Mouse (Mus musculus): ENCODE data around the gene 4931428L18Rik.
"Not testable (repeated sequence)": the region's sequence is repeated elsewhere in the genome, so short reads cannot be mapped to it uniquely, and the experiment has no call there.

4931428L18Rik gene

GRCm38 (mm10) chr1:31059806-31060205 is 162.7 kb downstream of the 4931428L18Rik start:
- no peak for DNase-seq (ENCODE audit: low read depth in 2 of 2, low spot score in 2 of 2)

DNA sequence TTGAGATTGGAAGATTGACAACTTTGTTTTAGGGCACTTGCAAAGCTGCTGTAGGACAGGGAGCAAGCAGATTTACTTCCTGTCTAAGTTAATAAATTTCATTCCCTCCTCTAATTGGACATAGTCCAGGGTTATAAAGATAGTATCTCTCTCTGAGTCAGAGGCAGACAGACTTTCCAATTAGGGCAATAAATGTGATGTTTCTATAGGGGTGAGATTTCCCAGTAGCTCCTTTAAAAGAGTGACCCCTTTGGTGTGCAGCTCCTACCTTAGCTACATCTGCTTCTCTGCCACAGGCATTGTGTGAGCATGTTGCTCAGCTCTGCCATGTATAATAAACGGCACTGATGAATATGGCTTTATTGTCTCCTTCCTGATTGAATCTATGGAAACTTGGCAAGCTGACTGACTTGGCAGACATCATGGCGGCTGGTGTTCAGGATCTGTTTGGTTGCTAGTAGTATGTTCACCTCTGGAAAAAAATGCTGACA is 163.6 kb downstream of the 4931428L18Rik start:
- no peak for DNase-seq (ENCODE audit: low read depth in 2 of 2, low spot score in 2 of 2)

GRCm38 (mm10) chr1:31058196-31058595 is 164.3 kb downstream of the 4931428L18Rik start:
- no peak for DNase-seq (ENCODE audit: low read depth in 2 of 2, low spot score in 2 of 2)

DNA sequence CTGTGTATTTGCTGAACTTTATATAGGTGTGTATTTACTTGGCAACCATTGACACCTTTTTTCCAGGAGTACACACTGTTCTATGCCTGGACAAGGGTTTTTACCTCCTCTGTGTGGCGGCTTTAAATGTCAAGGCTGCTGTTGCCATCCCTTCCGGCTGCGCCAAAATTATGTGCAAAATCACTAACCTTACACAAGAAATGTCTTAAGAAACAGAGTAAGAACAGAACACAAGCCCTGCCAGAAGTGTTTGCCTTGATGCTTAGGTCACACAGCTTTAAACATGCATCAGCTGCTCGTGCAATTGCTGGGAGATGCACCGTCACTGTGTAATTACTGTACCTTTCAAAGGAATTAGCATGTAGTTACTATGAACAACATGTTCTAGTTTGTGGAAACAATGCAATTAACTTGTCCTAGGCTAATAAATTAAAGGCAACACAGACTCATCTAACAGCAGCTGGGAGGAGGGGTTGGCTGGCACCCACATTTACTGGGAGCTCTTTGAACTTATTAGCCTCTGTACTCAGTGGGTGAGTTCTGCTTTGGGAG is 171.0 kb downstream of the 4931428L18Rik start:
- DNase-seq (ENCODE audit: low read depth in 2 of 2, low spot score in 2 of 2): no peak

GRCm38 (mm10) chr1:31049954-31050652 is 172.4 kb downstream of the 4931428L18Rik start:
- no peak for DNase-seq (ENCODE audit: low read depth in 2 of 2, low spot score in 2 of 2)

DNA sequence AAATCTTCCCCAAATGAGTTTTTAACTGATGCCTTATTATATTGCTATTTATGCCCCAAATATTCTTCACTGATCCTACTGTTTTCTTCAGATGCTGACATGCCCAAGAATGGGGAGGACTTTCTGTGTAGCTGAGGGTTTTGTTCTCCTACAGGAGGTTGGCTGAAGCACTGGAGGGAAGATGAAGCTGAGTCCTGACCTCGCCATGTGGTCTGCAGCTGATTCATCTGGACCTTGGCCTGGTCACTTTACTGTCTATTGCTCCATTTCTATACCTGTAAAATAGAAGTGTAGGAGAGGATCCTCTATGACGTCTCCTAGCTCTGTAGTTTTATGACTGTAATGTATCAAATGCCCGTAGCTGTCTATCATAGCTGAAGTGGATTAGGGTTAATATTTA is 179.3 kb downstream of the 4931428L18Rik start:
- no peak for DNase-seq (ENCODE audit: low read depth in 2 of 2, low spot score in 2 of 2)

DNA sequence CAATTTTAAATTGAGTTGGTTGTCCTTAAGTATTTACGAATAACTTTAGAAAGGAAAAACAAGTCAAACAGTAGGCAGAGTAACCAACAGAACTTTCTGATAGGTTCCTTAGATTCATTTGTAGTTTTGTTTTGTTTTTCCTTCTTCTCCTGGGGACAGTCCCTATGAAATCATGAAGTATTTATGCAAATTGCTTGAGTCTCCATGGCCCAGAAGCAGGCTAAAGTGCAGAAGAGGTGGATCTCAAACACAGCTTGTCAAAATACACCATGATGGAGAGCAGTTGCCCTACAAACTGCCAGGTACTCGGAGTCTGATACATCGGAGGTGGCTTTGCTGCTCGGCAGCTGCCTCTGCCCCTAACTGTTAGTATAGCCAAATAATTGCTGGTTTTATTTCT is 179.7 kb downstream of the 4931428L18Rik start:
- DNase-seq (ENCODE audit: low read depth in 2 of 2, low spot score in 2 of 2): no peak

GRCm38 (mm10) chr1:31033851-31034534 is 188.5 kb downstream of the 4931428L18Rik start:
- no peak for DNase-seq (ENCODE audit: low read depth in 2 of 2, low spot score in 2 of 2)

GRCm38 (mm10) chr1:31032351-31032750 is 190.1 kb downstream of the 4931428L18Rik start:
- DNase-seq (ENCODE audit: low read depth in 2 of 2, low spot score in 2 of 2): no peak

DNA sequence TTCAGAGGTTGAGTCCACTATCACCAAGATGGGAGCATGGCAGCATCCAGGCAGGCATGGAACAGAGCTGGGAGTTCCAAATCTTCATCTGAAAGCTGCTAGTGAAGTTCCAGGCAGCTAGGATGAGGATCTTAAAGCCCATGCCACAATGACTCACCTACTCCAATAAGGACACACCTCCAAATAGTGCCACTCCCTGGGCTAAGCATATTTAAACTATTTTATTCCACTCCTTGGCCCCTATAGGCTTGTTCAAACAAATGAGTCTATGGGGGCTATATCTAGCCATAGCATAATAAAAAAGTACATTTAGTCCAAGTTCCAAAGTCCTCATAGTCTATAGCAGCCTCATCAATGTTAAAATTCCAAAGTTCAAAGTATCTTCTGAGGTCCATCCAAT is 199.3 kb downstream of the 4931428L18Rik start:
- DNase-seq (ENCODE audit: low read depth in 2 of 2, low spot score in 2 of 2): no peak

DNA sequence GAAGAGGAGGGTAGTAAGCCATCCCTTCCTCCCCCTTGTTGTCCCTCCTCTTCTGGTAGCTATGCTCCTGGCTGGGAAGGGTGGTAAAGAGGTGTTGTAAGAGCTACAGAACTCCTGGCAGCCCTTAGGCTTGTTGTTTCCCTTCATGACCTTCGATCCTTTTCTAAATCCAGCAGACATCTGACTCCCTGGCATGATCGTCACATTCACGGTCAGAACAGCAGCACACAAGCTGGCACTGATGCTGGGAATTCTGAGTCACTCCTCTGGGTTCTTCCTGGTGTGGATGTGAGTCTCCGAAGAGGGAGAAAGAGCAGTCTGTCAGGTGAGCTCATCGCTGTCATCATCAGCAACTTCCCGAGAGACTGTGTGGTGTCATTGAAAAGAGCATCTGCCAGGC is 203.2 kb downstream of the 4931428L18Rik start:
- no peak for DNase-seq (ENCODE audit: low read depth in 2 of 2, low spot score in 2 of 2)

DNA sequence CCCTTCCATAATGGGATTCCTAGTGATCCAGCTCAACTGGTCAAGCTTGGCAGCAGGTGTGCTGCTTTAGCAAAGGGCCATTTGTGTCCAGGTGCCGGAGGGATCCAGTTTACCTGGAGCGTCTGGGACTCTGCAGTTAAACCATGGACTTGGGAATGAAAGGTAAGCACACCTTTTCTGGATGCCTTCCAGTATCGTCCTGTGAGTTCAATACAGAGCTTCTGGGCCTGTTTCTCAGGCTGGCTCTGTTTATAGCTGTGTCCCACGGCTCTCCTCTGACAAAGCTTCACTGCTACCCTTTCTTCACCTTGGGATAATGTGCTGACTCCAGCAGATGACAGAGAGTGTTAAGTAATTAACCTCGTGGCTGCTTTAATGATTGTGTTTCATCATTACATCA is 205.1 kb downstream of the 4931428L18Rik start:
- no peak for DNase-seq (ENCODE audit: low read depth in 2 of 2, low spot score in 2 of 2)

DNA sequence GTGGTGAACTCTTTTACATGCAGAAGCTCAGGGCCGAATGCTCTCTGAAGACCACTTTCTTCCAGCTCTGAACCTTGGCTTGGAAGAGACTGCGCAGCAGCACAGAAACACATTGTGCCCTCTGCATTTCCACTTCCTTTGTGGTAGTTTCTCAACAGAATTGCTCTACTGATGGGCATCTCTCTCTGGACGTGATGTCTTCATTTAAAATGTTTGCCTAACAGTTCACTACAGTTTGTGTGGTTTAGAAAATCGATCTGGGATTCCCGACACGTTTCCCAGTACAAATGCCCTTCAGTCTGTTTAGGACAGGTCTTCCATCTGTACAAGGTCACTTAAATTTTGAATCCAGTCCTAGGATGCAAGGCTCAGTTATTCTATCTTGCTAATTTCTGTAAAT is 206.4 kb downstream of the 4931428L18Rik start:
- no peak for DNase-seq (ENCODE audit: low read depth in 2 of 2, low spot score in 2 of 2)

DNA sequence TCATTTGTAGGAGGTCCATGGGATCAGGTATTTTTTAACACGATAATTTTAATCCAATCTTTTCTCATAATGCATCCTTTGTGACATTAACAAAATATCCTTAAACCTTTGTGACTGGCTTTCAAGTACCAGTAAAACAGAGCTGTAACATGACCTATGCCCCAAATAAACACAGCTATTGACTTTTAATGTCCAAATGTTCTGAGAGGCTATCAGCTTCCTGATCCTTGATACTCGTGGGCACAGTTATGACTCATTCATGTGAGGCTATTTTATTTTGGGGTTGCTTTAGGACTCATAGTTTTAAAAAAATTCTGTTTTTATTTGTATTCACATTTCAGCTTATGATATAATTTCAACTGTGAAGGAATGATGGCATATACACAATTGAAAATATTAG is 207.2 kb downstream of the 4931428L18Rik start:
- no peak for DNase-seq (ENCODE audit: low read depth in 2 of 2, low spot score in 2 of 2)

- DNase-seq (ENCODE audit: low read depth in 2 of 2, low spot score in 2 of 2): not testable (repeated sequence)
Measured at GRCm38 (mm10) chr1:30977868-30978267, 244.6 kb downstream of the 4931428L18Rik start, which contains the start of gene AC153137.1. Gene AC153137.1, minus strand, starts transcription at chr1:30977968.

DNA sequence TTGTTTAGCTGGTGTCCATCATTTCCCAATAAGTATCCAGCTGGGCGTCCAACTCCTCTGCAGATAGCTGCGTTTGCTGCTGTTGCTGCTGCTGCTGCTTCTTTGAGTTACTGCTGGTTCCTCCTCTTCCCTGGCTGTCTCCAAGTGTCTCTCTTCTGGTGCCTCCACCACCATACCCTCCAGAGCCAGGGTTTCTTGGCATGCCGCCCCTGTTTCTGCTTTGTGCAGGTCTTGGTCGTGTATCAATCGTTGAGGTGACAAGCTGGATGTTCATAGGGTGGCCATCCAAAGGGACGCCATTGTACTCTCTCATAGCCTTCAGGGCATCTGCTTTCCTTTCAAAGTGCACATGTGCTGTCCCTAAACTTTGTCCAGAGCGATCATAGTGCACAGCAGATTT is 245.2 kb downstream of the 4931428L18Rik start:
- not testable (repeated sequence) for DNase-seq (ENCODE audit: low read depth in 2 of 2, low spot score in 2 of 2)

- DNase-seq (ENCODE audit: low read depth in 2 of 2, low spot score in 2 of 2): no peak
Measured at GRCm38 (mm10) chr1:30951795-30952194, 270.7 kb downstream of the 4931428L18Rik start.

- peak in 1 of 2 experiments; percentile 9 for DNase-seq (ENCODE audit: low read depth in 2 of 2, low spot score in 2 of 2)
Measured at GRCm38 (mm10) chr1:30950456-30950835, 272.0 kb downstream of the 4931428L18Rik start.

DNA sequence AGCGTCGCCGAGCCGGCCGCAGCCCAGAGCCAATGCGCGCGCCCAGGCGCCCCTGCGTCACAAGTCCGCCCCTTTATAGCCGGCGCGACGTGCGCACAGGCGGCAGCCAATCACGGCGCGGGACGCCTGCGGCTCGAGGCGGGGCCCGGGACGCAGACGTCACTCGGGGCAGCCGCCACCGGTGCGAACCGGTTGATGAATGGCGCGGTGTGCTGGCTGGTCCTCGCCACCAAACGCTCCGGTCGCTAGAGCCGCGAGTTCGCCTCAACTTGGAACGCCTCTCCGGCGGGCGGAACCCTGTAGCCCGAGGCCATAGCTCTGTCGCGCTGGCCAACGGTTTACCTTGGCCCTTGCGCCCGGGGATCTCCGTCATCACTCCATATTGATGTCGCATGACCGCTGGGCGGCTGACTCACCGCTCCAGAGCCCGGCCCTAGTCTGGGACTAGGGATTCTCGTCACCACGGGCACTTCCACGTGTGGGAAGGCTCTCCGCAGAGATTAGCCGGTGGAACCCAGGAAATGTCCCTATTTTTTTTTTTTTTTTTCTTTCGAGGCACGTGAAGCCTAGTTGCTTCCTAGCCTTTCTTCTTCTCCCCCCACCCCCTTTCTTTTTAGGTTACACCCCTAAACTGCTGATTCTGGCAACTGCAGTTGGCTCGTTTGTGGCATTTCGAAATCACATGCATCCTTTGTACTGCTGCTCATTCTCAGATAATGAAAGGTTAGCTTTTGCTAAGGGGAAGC is 272.6 kb downstream of the 4931428L18Rik start:
- peak; percentile 94 to 97 for DNase-seq (ENCODE audit: low read depth in 2 of 2, low spot score in 2 of 2)

- peak; percentile 36 to 43 for DNase-seq (ENCODE audit: low read depth in 2 of 2, low spot score in 2 of 2)
Measured at GRCm38 (mm10) chr1:30948950-30949639, 273.4 kb downstream of the 4931428L18Rik start.

All from CD8-positive naive resting alpha-beta T cell, adult 2 months (primary cell).